Comparison of ENCODE assay signal across 8 mouse cellular contexts in the genomic region with DNA sequence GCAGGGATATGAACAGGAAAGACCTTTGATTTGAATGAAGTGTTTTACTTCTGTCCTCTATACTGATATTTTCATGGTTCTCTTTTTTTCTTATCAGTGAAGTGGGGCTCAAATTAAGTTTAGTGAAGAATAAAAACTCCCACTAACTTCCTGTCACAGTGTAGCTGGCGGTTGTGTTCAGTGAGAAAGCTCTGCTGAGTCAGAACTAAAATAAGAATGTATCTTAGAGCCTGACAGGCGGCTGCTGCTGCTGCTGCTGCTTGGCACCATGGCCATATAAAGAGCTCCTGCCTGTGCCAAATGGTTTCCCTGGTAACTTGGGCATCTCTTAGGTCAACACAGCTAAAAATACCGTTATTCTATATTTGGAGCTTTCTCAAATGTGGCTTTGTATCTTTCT.
A peak's percentile ranks its signal among the peaks of the same experiment; 100 is the strongest.
DNase-seq lines count a peak whose midpoint lies in the region; ATAC-seq lines count a peak whose summit lies in the region.

No protein-coding gene starts in this region.

- DNase-seq in adrenal gland, postnatal 14 days, result peak; percentile 50
- no peak for DNase-seq in adrenal gland, postnatal 4 days (ENCODE audit: low spot score in 2 of 2)
- DNase-seq in neural tube, embryonic 11.5 days (ENCODE audit: low spot score), result peak; percentile 14
- DNase-seq in neural tube, embryonic 10.5 days (ENCODE audit: extremely low spot score, low spot score), result no peak
- DNase-seq in heart, adult 8-10 months (ENCODE audit: low spot score), result peak; percentile 60
- peak; percentile 80 to 88 for DNase-seq in left cerebral cortex, adult 9 months (ENCODE audit: low spot score in 2 of 2)
- DNase-seq in natural killer cell, adult 2 months (ENCODE audit: low spot score in 2 of 2), result peak; percentile 19 to 28

- no peaks in the 10 kb centered on the region for H3K27me3 ChIP-seq in neural tube, embryonic 11.5 days (ENCODE audit: control insufficient read depth, insufficient read depth, low read length)
- H3K27me3 ChIP-seq in liver, embryonic 12.5 days (replicated peaks), result no peaks in the 10 kb centered on the region

- no peaks in the 10 kb centered on the region for H3K36me3 ChIP-seq in neural tube, embryonic 11.5 days (ENCODE audit: control insufficient read depth, insufficient read depth, low read length)
- H3K36me3 ChIP-seq in liver, embryonic 12.5 days, result peaks cover 21% of the 10 kb centered on the region

- 47% methylated on average over 3 of the region's 3 CpGs for WGBS in neural tube, embryonic 11.5 days
- WGBS in liver, embryonic 12.5 days (ENCODE audit: insufficient replicate concordance), result 38% methylated on average over 3 of the region's 3 CpGs

- ATAC-seq in neural tube, embryonic 11.5 days (ENCODE audit: insufficient read depth, low FRiP score, low TSS enrichment), result 0 out of 2 replicates have a peak, but pooled peaks have one; percentile 39
- no peak for ATAC-seq in liver, embryonic 12.5 days

- H3K4me2 ChIP-seq in neural tube, embryonic 11.5 days (ENCODE audit: low read depth), result no peak overlapping the region
- no peak overlapping the region for H3K4me2 ChIP-seq in liver, embryonic 12.5 days

- peaks cover 6% of the 10 kb centered on the region for H3K4me1 ChIP-seq in neural tube, embryonic 11.5 days (ENCODE audit: control insufficient read depth, insufficient read depth, low read length)
- peaks cover 63% of the 10 kb centered on the region for H3K4me1 ChIP-seq in liver, embryonic 12.5 days

- H3K4me3 ChIP-seq in neural tube, embryonic 11.5 days (ENCODE audit: low read depth, low read length), result no peak overlapping the region
- H3K4me3 ChIP-seq in liver, embryonic 12.5 days, result no peak overlapping the region

- H3K9ac ChIP-seq in neural tube, embryonic 11.5 days (ENCODE audit: low read length), result no peak overlapping the region
- no peak overlapping the region for H3K9ac ChIP-seq in liver, embryonic 12.5 days

- peak overlapping the region; percentile 75 for H3K27ac ChIP-seq in neural tube, embryonic 11.5 days (ENCODE audit: low read depth, low read length)
- no peak overlapping the region for H3K27ac ChIP-seq in liver, embryonic 12.5 days

- no peaks in the 10 kb centered on the region for H3K9me3 ChIP-seq in neural tube, embryonic 11.5 days (ENCODE audit: control insufficient read depth, low read length)
- H3K9me3 ChIP-seq in liver, embryonic 12.5 days (replicated peaks), result no peaks in the 10 kb centered on the region

Comparison
In these comparisons a context has a peak if more than half of its experiments do, and no peak if none do; other contexts are left out.
1. DNase-seq: peak in adrenal gland, postnatal 14 days (single experiment), neural tube, embryonic 11.5 days (single experiment), heart, adult 8-10 months (single experiment), left cerebral cortex, adult 9 months (2 of 2) and natural killer cell, adult 2 months (2 of 2); none in adrenal gland, postnatal 4 days (0 of 2) and neural tube, embryonic 10.5 days (single experiment).